Mouse (Mus musculus): ENCODE results near the gene Olfr126.

The Olfr126 gene

GRCm38 (mm10) chr17:37847183-37847582 is at the start of gene Olfr126:
TSS of gene Olfr126 (plus strand) at chr17:37847483.
- DNase-seq (ENCODE audit: low read depth, low spot score), result no peak

GRCm38 (mm10) chr17:37799588-37799987 is 47.7 kb upstream of the Olfr126 start, which contains the start of gene Olfr124:
TSS of gene Olfr124 (plus strand) at chr17:37799888.
- no peak for DNase-seq (ENCODE audit: low read depth, low spot score)

DNA sequence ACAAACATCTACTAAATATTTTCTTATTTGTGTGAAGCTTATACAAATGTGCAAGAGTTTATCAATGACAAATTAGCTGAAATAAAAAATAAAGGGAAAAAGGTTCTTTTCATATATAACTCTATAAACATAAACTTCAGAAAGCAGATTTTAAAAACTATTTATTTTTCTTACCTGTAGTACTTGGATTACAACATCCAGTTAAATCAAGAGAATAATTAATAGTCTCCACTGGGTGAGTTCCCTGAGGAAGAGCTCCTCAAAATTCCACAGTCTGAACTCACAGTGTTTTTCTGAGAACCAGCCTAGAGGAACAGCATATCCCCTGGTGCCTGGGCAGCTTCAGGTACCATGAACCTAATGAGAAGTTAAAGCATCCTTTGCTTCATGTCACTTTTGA is 14.6 kb upstream of the Olfr126 start, which contains the start of gene Olfr125:
TSS of gene Olfr125 (plus strand) at position 301 of the 400 bp plus-strand sequence.
- DNase-seq (ENCODE audit: low read depth, low spot score), result no peak

DNA sequence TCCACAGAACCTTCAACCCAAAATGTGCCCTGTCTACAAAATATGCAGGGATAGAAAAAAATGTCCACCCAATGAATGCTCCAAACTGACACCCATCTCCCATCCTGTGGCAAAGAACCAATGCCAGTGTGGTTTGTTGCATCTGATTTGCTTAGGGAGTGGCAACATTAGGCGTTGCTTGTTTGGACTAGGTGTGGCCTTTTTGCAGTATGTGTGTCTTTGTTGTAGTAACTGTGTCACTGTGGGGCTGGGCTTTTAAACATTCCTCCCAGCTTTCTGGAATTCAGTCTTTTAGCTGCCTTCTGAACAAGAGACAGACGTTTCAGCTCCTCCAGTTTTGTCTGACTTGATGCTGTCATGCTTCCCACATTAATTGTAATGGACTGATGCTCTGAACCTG is 16.6 kb downstream of the Olfr126 start:
- DNase-seq (ENCODE audit: low read depth, low spot score), result no peak

DNA sequence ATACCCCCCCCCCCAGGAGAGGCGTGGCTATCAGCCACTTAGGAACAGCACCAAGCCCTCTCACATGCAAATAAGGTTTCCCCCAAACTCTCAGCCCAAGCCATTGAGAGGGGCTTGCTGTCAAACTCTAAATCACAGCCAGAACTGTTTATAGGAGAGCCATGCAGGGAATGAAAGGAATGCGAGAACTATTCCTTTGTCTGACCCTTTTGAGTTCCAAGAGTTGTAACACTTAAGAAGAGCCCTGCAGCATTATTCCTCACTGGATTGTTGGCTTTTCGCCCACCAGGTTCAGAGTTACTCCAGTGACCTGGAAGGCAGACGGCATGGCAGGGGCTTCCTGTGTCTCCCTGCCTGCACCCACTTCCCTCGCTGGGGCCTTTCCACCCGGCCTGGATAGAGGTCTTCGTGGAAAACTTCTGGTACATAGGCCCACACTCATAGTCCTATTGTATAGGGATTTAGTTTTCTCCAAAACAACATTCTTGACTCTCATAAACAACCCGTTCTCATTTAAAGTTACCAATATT is 22.5 kb downstream of the Olfr126 start:
- no peak for DNase-seq (ENCODE audit: low read depth, low spot score)

DNA sequence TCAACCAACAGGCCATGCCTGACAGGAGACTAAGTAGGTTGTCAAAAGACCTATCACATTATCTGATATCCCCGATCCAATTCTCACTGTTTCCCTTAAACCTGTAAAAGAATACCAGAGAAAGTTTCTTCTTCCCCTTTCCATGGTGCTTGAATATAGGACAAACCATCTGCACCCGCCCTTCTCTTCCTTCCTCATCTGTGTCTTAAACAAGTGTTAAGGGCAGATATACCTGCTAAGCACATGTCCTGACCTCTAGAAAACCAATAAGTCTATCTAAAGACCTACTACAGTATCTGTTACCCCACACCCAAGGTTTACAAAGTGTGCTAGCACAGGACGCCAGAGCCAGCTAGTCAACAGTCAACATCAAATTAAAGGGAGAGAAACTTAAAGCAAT is 26.5 kb downstream of the Olfr126 start:
- no peak for DNase-seq (ENCODE audit: low read depth, low spot score)

DNA sequence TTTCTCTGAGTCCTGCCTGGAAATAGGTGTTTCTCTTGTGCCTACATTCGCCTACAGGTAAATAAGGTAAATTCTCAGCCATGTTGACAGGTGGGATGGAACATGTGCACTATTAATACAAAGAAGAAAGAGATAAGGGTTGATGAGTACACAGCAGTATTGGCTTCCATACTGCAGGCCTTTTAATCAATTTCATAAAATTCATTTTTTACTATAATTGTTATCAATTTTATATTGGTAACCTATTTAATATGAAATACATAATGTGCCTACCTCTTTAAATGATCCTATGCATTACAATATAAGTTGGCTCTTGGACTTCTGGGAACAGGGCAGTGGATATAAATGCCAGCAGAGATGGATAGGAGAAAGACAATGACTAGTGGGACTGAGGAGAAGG is 52.9 kb downstream of the Olfr126 start, which contains the start of gene Olfr127:
TSS of gene Olfr127 (plus strand) at position 301 of the 400 bp plus-strand sequence.
- DNase-seq (ENCODE audit: low read depth, low spot score), result no peak

All from retina, postnatal 7 days (tissue).